Mouse (Mus musculus) left cerebral cortex, adult 11 months (tissue): ENCODE measurements around the gene Fat1.

Experiments used
- DNase-seq: peaks from one replicate; pipeline ENCODE4 v3.0.0; 2022; ENCODE audit warnings: low spot score

The Fat1 gene

GRCm38 (mm10) chr8:44934850-44935497 is at the start of gene Fat1:
Gene Fat1 (plus strand): TSS chr8:44935447.
- no peak for DNase-seq

- DNase-seq = no peak
These were observed 40.6 kb upstream of the Fat1 start for GRCm38 (mm10) chr8:44894626-44895025.

- DNase-seq = no peak
These were observed 35.7 kb upstream of the Fat1 start for GRCm38 (mm10) chr8:44899575-44899991.

GRCm38 (mm10) chr8:44911126-44911903 is 23.9 kb upstream of the Fat1 start:
- no peak for DNase-seq

GRCm38 (mm10) chr8:44919487-44920082 is 15.7 kb upstream of the Fat1 start:
- no peak for DNase-seq

- DNase-seq = no peak
These were observed 14.7 kb upstream of the Fat1 start for GRCm38 (mm10) chr8:44920379-44921032.

- no peak for DNase-seq
These were observed 10.3 kb upstream of the Fat1 start for GRCm38 (mm10) chr8:44924995-44925394.

DNA sequence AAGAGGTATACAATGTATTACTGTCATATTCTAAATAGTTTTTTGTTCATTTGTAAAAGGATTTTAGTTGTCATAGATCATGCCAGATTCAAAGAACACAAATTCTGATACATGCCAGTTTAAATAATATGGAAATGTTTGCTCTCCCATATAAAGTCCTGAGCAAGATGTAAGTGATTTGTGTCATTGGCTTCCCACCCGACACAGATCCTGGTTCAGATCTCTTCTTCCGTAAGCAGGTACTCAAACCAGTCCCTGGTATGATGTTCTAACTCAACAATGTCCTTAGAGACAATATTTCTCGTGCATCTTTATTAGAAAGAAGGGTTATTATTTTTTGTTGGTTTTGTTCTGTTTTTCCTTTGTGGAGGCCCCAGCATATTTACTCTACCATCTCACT is 5.2 kb upstream of the Fat1 start:
- no peak for DNase-seq

DNA sequence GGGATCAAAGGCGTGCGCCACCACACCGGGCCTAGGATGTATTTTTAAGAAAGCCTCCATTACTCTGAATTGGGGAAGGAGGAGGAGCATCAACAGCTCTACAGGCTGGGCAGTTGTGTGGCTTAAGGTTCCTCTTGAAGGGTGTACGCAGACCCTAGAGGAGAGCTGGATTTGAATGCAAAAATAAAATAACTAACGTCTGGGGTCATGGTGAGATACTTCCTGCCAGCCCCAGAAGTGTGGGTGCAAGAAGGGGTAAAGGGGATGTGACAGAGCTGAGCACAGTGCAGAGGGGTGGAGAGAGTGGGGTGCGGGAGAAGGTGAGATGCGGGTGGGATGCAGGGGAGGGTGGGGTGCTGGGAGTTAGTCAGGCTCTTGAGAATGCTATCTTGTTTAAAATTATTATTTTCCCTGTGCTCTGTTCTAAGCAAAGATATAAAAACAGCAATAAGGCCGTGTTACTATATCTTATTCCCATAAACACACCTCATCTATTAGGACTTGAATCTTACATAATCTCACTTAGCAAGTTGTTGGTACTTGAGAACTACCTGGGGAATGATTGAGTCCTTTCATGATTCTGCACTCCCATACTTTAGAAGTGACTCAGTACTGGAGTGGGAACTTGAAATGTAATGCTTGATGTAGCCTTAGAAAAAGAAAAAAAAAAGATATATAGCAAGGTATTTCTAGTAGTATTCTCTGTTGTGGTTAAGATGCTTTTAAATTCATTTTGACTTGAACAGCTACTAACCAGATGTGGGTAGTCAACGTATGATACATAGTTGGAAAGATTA is 2.5 kb upstream of the Fat1 start:
- no peak for DNase-seq

DNA sequence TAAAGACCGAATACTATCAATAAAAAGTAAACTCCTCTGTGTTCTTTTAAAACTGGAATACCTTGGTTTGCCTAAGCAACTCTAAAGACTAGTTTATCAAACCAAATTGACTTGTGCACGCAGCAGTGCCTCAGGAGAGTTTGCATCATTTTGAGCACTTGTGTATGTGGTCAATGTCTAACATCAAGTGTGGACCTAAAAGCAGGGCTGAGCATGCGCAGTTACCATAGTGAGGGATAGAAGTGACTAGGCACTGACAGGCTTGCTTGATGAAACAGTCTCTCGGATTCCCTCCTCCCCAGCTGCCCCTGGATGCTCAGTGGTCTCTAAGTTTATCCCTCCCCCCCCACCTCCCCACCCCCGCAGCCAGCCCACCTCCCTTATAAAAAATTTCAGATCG is 1.8 kb upstream of the Fat1 start:
- DNase-seq = no peak

DNA sequence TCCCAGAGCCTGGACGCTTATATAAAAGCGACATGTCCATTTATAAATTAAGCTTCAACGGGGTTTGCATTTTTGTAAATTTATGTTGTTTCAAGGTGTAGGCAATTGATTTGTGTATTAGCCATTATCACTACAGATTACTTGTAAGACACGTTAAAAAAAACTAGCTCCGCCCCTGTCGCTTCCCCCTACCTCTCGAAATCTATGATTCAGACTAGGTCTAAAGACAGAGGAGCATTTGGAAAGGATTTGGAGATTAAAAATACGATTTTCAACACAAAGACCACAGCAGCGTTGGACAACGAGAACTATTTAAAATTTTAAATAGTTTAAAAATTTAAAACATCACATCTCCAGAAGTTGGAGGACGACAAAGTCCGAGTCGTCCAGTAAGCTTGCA is 831 bp upstream of the Fat1 start:
- no peak for DNase-seq

DNA sequence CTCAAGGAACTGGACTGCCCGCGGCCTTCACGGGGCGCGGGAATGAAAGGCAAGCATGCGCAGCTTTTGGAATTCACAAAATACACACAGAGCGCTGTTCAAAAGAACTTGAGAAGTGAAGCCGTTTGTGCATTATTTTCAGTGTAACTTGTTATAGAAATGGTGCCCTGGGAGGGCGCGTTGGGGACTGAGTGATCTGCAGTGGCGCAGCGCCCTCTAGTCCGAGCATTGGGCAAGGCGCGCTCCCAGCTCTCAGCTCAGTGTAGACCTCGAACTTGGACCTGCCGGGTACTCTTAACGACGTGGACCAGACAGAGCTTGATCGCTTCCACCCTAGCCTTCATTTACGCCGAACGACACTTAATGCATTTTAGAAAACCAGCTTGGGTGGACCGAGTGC is 494 bp downstream of the Fat1 start:
- peak; percentile 77 for DNase-seq

DNA sequence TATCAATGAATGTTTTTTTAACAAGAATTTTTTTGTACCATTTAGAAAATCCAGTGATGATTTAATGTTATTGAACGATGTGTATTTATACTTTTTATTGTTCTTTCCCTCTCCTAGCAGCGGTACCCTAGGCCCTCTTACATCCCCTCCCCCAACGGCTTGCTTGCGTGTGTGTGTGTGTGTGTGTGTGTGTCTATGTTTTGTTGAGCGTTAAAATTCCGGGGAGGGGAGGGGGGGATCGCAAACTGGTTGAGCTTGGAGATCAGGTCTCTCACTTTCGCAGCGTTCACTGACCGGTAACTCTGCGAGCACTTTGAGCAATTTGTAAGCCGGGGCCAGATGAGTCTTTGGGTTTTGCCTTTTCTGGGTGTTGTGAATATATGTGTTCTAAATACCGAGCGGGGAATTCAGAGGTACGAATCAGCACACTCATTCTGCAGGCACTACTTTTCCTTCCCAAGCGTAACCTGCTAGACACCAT is 1.3 kb downstream of the Fat1 start:
- no peak for DNase-seq

DNA sequence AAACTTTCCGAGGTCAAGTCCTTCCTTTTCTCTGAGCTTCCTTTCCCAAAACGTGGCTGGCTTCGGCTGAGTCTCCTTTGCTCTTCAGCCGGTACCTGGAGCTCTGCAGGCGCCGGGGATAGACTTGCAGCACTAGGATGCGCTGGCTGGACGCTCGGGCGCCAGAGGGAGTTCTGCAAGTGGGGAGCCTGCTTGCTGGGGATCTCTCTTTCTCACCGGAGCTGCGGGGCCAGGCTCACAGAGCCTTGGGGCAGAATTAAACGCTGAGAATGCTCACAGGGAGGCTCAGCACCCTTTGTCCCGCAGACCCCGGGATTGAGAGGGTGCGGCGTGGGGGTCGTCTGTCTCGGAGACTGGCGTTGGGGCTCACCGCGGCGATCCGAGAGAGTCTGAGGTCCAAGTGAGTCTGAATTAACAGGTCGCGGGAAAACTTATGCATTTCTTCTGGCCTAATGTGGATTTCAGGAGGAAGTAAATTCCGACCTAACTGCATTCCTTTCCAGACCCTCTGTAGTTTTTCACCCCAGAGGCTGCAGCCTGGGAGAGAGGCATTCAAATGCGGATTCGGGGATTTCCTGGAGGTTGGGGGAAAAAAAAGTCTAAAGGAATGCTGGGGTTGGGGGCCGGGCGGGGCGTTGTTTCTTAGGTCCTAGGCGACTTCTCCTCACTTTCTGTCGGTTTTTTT is 2.0 kb downstream of the Fat1 start:
- no peak for DNase-seq

- DNase-seq = peak; percentile 68
These were observed 2.8 kb downstream of the Fat1 start for GRCm38 (mm10) chr8:44937905-44938642.

DNA sequence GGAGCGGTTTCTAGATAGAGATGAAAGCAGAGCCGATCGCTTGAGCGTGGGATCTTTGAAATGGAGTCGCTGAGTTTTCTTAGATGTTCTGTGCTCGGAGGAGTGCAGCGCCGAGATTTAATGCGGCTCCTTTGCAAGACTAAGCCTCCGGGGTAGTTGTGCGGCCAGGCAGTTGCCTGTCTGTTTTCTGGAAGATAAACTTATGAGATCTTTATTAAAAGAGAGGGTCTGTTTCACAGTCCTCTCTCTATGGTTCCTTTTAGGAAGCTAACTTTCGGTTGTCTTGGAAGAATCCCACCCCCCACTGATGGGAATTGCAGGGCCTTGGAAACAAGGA is 3.4 kb downstream of the Fat1 start:
- DNase-seq = no peak

GRCm38 (mm10) chr8:44945577-44945976 is 10.3 kb downstream of the Fat1 start:
- no peak for DNase-seq

DNA sequence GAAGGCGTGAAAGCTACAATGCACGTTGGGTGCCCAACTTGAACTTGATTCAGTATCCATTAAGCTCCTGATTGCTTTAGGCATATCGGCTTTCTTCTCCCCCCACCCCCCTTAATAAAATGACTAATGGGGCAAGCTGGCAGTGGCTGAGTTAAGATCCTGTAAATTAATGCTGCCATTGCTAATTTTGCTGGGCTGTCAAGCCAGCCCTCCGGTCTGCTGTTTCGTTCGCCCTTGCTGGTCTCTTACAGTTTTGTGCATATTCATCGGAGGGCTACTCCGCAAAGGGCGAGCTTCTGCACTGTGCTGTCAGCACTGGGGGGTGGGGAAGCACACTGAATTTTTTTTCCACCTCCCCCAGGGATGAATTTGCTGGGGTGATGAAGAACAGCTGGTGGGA is 13.3 kb downstream of the Fat1 start:
- no peak for DNase-seq

DNA sequence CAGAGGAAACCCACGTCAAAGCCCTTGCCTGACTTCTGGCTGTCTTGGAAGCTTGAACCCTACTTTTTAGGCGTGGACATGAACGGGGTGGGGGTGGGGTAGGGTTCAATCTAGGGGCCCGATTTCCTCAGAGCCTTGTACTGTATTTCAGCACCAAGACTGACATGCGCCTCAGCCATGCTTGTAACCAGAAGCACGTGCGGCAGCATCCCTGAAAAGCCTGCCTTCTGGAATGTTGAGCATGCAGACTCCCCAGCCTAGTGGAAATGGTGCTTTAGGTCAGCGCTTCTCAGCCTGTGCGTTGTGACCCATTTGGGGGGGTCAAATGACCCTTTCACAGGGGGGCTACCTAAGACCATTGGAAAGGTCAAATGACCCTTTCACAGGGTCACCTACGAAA is 25.2 kb downstream of the Fat1 start:
- DNase-seq = no peak

- DNase-seq = no peak
These were observed 25.7 kb downstream of the Fat1 start for GRCm38 (mm10) chr8:44960906-44961305.

- DNase-seq = no peak
These were observed 26.2 kb downstream of the Fat1 start for GRCm38 (mm10) chr8:44961492-44961891.
